In genomic region chr5:138619211-138620128, GRCm38 (mm10) we compare ENCODE assay signal across 8 mouse cellular contexts. TPM values are rescaled to one million over a fixed set of nuclear protein-coding genes. Genes with fewer than 3 reads are reported as not detected.
DNase-seq lines count a peak whose midpoint lies in the region; ATAC-seq and TF ChIP-seq lines count a peak whose summit lies in the region.

Gene Zfp68, minus strand, starts transcription at chr5:138619761.

- peak within 1 kb of the TSS; percentile 95 for H3K9ac ChIP-seq in forebrain, embryonic 12.5 days
- peak within 1 kb of the TSS; percentile 86 for H3K9ac ChIP-seq in heart, postnatal 0 days (replicated peaks; ENCODE audit: low read depth, low read length)
- peak within 1 kb of the TSS; percentile 78 for H3K9ac ChIP-seq in liver, embryonic 16.5 days (ENCODE audit: low read depth, low read length)
- peak within 1 kb of the TSS; percentile 99 for H3K9ac ChIP-seq in neural tube, embryonic 13.5 days

- no peaks in the 10 kb centered on the region for H3K27me3 ChIP-seq in E14TG2a.4 (ENCODE audit: insufficient read depth, low read length)
- H3K27me3 ChIP-seq in forebrain, embryonic 12.5 days = no peaks in the 10 kb centered on the region
- no peaks in the 10 kb centered on the region for H3K27me3 ChIP-seq in heart, postnatal 0 days (ENCODE audit: control insufficient read depth, insufficient read depth, low read length)
- no peaks in the 10 kb centered on the region for H3K27me3 ChIP-seq in liver, embryonic 16.5 days (ENCODE audit: control insufficient read depth, insufficient read depth, low read depth, low read length)
- no peaks in the 10 kb centered on the region for H3K27me3 ChIP-seq in neural tube, embryonic 13.5 days
- no peaks in the 10 kb centered on the region for H3K27me3 ChIP-seq in testis, adult 2 months (ENCODE audit: control insufficient read depth, insufficient read depth, low read length)

- peaks cover 24% of the 10 kb centered on the region for H3K36me3 ChIP-seq in E14TG2a.4 (ENCODE audit: insufficient read depth, low read length)
- peaks cover 40% of the 10 kb centered on the region for H3K36me3 ChIP-seq in forebrain, embryonic 12.5 days (replicated peaks)
- peaks cover 36% of the 10 kb centered on the region for H3K36me3 ChIP-seq in heart, postnatal 0 days (replicated peaks; ENCODE audit: control insufficient read depth, insufficient read depth, low read length)
- peaks cover 27% of the 10 kb centered on the region for H3K36me3 ChIP-seq in liver, embryonic 16.5 days (ENCODE audit: control insufficient read depth, insufficient read depth)
- H3K36me3 ChIP-seq in neural tube, embryonic 13.5 days = peaks cover 39% of the 10 kb centered on the region
- no peaks in the 10 kb centered on the region for H3K36me3 ChIP-seq in testis, adult 2 months (ENCODE audit: control insufficient read depth, insufficient read depth, low read length)

- peak within 1 kb of the TSS; percentile 46 for H3K4me2 ChIP-seq in forebrain, embryonic 12.5 days
- peak within 1 kb of the TSS; percentile 66 for H3K4me2 ChIP-seq in heart, postnatal 0 days (ENCODE audit: low read depth, low read length)
- peak within 1 kb of the TSS; percentile 66 for H3K4me2 ChIP-seq in liver, embryonic 16.5 days (ENCODE audit: low read depth, low read length)
- peak within 1 kb of the TSS; percentile 56 for H3K4me2 ChIP-seq in neural tube, embryonic 13.5 days

- peak within 1 kb of the TSS; percentile 96 for H3K27ac ChIP-seq in forebrain, embryonic 12.5 days
- H3K27ac ChIP-seq in heart, postnatal 0 days (ENCODE audit: low read depth) = peak within 1 kb of the TSS; percentile 96
- peak within 1 kb of the TSS; percentile 88 for H3K27ac ChIP-seq in liver, embryonic 16.5 days (ENCODE audit: low read length)
- peak within 1 kb of the TSS; percentile 99 for H3K27ac ChIP-seq in neural tube, embryonic 13.5 days (replicated peaks)
- peak within 1 kb of the TSS; percentile 85 for H3K27ac ChIP-seq in testis, adult 2 months (ENCODE audit: control insufficient read depth, insufficient read depth, low read depth, low read length)

- peak within 1 kb of the TSS; percentile 98 for H3K4me3 ChIP-seq in E14TG2a.4 (replicated peaks; ENCODE audit: low read length)
- H3K4me3 ChIP-seq in forebrain, embryonic 12.5 days (replicated peaks) = peak within 1 kb of the TSS; percentile 90
- peak within 1 kb of the TSS; percentile 75 for H3K4me3 ChIP-seq in heart, postnatal 0 days (ENCODE audit: low read depth, low read length)
- H3K4me3 ChIP-seq in liver, embryonic 16.5 days (ENCODE audit: low read depth, low read length) = peak within 1 kb of the TSS; percentile 75
- peak within 1 kb of the TSS; percentile 89 for H3K4me3 ChIP-seq in neural tube, embryonic 13.5 days
- peak within 1 kb of the TSS; percentile 96 for H3K4me3 ChIP-seq in testis, adult 2 months (ENCODE audit: control insufficient read depth, low read depth, low read length)

- under 1% methylated on average over 43 of the region's 43 CpGs for WGBS in forebrain, embryonic 12.5 days
- WGBS in heart, postnatal 0 days = under 1% methylated on average over 43 of the region's 43 CpGs
- WGBS in liver, embryonic 16.5 days (ENCODE audit: insufficient replicate concordance) = under 1% methylated on average over 43 of the region's 43 CpGs
- WGBS in neural tube, embryonic 13.5 days = under 1% methylated on average over 43 of the region's 43 CpGs

- H3K4me1 ChIP-seq in E14TG2a.4 (replicated peaks; ENCODE audit: low read depth, low read length) = peaks cover 28% of the 10 kb centered on the region
- H3K4me1 ChIP-seq in forebrain, embryonic 12.5 days = peaks cover 23% of the 10 kb centered on the region
- peaks cover 28% of the 10 kb centered on the region for H3K4me1 ChIP-seq in heart, postnatal 0 days (ENCODE audit: control insufficient read depth, insufficient read depth)
- H3K4me1 ChIP-seq in liver, embryonic 16.5 days (ENCODE audit: control insufficient read depth, low read depth, low read length) = peaks cover 8% of the 10 kb centered on the region
- H3K4me1 ChIP-seq in neural tube, embryonic 13.5 days (replicated peaks) = peaks cover 26% of the 10 kb centered on the region
- peaks cover 2% of the 10 kb centered on the region; the same call in 1 of the 2 replicates for H3K4me1 ChIP-seq in testis, adult 2 months (ENCODE audit: control insufficient read depth, insufficient read depth, low read length)

- TF ChIP-seq POLR2A in testis, adult 2 months (IDR thresholded peaks at IDR 0.05; ENCODE audit: control insufficient read depth, low read depth, low read length) = peak; percentile 92

- peak; percentile 65; the same call in 1 of the 2 replicates for TF ChIP-seq EP300 in heart, postnatal 0 days (IDR thresholded peaks at IDR 0.05; ENCODE audit: low read depth)

- H3K9me3 ChIP-seq in E14TG2a.4 (ENCODE audit: low read length) = no peaks in the 10 kb centered on the region
- peaks cover 29% of the 10 kb centered on the region for H3K9me3 ChIP-seq in forebrain, embryonic 12.5 days
- no peaks in the 10 kb centered on the region for H3K9me3 ChIP-seq in heart, postnatal 0 days (replicated peaks; ENCODE audit: control insufficient read depth, low read length)
- H3K9me3 ChIP-seq in liver, embryonic 16.5 days (replicated peaks; ENCODE audit: control insufficient read depth, low read length) = no peaks in the 10 kb centered on the region
- H3K9me3 ChIP-seq in neural tube, embryonic 13.5 days = peaks cover 27% of the 10 kb centered on the region

- peak; percentile 96 for DNase-seq in c-Kit-positive CD71-positive TER-119-positive erythroid progenitor cells, embryonic 14.5 days (ENCODE audit: low spot score)
- DNase-seq in heart, postnatal 0 days (ENCODE audit: low spot score) = peak; percentile 97
- DNase-seq in kidney, postnatal 4 days = peak; percentile 95 to 97

- TF ChIP-seq CTCF in E14TG2a.4 (conservative IDR thresholded peaks at IDR 0.05; ENCODE audit: low read length) = no peak
- peak; percentile 28 for TF ChIP-seq CTCF in heart, postnatal 0 days (IDR thresholded peaks at IDR 0.05; ENCODE audit: low read depth)
- no peak for TF ChIP-seq CTCF in testis, adult 2 months (IDR thresholded peaks at IDR 0.05; ENCODE audit: control insufficient read depth, insufficient read depth, insufficient replicate concordance, low read depth, low read length)

- peak; percentile 96 for ATAC-seq in forebrain, embryonic 12.5 days (ENCODE audit: low FRiP score)
- peak; percentile 95 for ATAC-seq in heart, postnatal 0 days (ENCODE audit: insufficient read depth, low read depth)
- peak; percentile 95 for ATAC-seq in liver, embryonic 16.5 days (ENCODE audit: low read depth)
- ATAC-seq in neural tube, embryonic 13.5 days (ENCODE audit: low read depth) = peak; percentile 95

RNA-seq across cellular contexts. Expression of gene Zfp68, which starts in this region (rescaled TPM):
- 79.6 and 81.4 TPM in 2 replicates for polyA plus RNA-seq in forebrain, embryonic 12.5 days (2016; fragmentation: Nextera tagmentation; extraction: Ambion mirVana)
- 20.8 and 27.2 TPM in 2 replicates for total RNA-seq in heart, postnatal 0 days (2014; rRNA removed; ENCODE audit: low replicate concordance)
- polyA plus RNA-seq in heart, postnatal 0 days (2015; fragmentation: Nextera tagmentation; extraction: Ambion mirVana) = 42.7 and 43.1 TPM in 2 replicates
- polyA plus RNA-seq in liver, embryonic 16.5 days (2015; fragmentation: Nextera tagmentation; extraction: Ambion mirVana) = 13.7 and 14.4 TPM in 2 replicates
- 78.0 and 86.3 TPM in 2 replicates for polyA plus RNA-seq in neural tube, embryonic 13.5 days (2015; fragmentation: Nextera tagmentation; extraction: Ambion mirVana)
- 2.0 and 2.1 TPM in 2 replicates for polyA plus RNA-seq in testis, adult 2 months (2012; rRNA removed)

Comparison
In these comparisons a context has a peak if more than half of its experiments do, and no peak if none do; other contexts are left out.
1. Peak in every context shown above with its lines: DNase-seq, ATAC-seq, H3K4me3 ChIP-seq and H3K27ac ChIP-seq.